Mouse (Mus musculus) lung, postnatal 0 days (tissue): ENCODE measurements around the gene Map3k14. TPM values are rescaled to one million over a fixed set of nuclear protein-coding genes. Genes with fewer than 3 reads are reported as not detected.
"Not testable (repeated sequence)": the region's sequence is repeated elsewhere in the genome, so short reads cannot be mapped to it uniquely, and the experiment has no call there.

Experiments used
- ATAC-seq: fragments of 200-750 bp; cut with Nextera tagmentation; 2 replicates; pipeline ENCODE4 v1.8.0; 2017; ENCODE audit warnings: moderate library complexity
- DNase-seq: peaks from one replicate; pipeline ENCODE4 v3.0.0-alpha.2; 2016; ENCODE audit warnings: low spot score
- H3K27ac ChIP-seq: fragments of 300-500 bp; sonication (generic); 2 replicates; pipeline ENCODE4 v1.5.1; 2014; ENCODE audit warnings: antibody characterized with exemption, mild to moderate bottlenecking, low read length, mixed read lengths
- H3K27me3 ChIP-seq: fragments of 300-500 bp; sonication (generic); replicated peaks from 2 replicates; pipeline ENCODE4 v1.6.1; 2014; ENCODE audit warnings: low read length, mixed read lengths; ENCODE audit not compliant: insufficient read depth
- H3K36me3 ChIP-seq: fragments of 300-500 bp; sonication (generic); 2 replicates; pipeline ENCODE4 v1.6.1; 2014; ENCODE audit warnings: low read length, mixed read lengths; ENCODE audit not compliant: insufficient read depth
- H3K4me1 ChIP-seq: fragments of 300-500 bp; sonication (generic); 2 replicates; pipeline ENCODE4 v1.6.1; 2014; ENCODE audit warnings: antibody characterized with exemption, low read depth, low read length, mixed read lengths; ENCODE audit not compliant: insufficient read depth
- H3K4me2 ChIP-seq: fragments of 300-500 bp; sonication (generic); replicated peaks from 2 replicates; pipeline ENCODE4 v1.6.1; 2014; ENCODE audit warnings: low read depth, mild to moderate bottlenecking, low read length, moderate library complexity, mixed read lengths
- H3K4me3 ChIP-seq: fragments of 300-500 bp; sonication (generic); 2 replicates; pipeline ENCODE4 v1.5.1; 2014; ENCODE audit warnings: low read depth, low read length
- H3K9ac ChIP-seq: fragments of 300-500 bp; sonication (generic); replicated peaks from 2 replicates; pipeline ENCODE4 v1.6.1; 2014; ENCODE audit warnings: low read depth, mild to moderate bottlenecking
- H3K9me3 ChIP-seq: fragments of 300-500 bp; sonication (generic); 2 replicates; pipeline ENCODE4 v1.6.1; 2016; ENCODE audit warnings: low read length, mixed read lengths
- CTCF ChIP-seq: IDR thresholded peaks from 2 replicates; pipeline ENCODE4 v1.5.1; 2016; ENCODE audit warnings: antibody characterized with exemption, mild to moderate bottlenecking
- EP300 ChIP-seq: IDR thresholded peaks from 2 replicates; pipeline ENCODE4 v1.6.1; 2016; ENCODE audit warnings: antibody characterized with exemption, mild to moderate bottlenecking, control low read depth
- WGBS: fragments of 180-500 bp; shearing (Covaris S2); extraction: QIAGEN DNeasy Blood & Tissue Kit; methylation state at CpG from one replicate; pipeline ENCODE4 v1.1.7; 2014; 5-methylcytosine and 5-hydroxymethylcytosine counted together
- polyA plus RNA-seq: library from polyadenylated mRNA; unstranded; fragments of >200 nt; fragmentation: Nextera tagmentation; extraction: Ambion mirVana; gene quantifications from 2 replicates; pipeline ENCODE4 v1.2.1, GENCODE M21; 2015

Gene Map3k14
- polyA plus RNA-seq, 1 experiment from 2014 or later: 2.6 TPM

- no peaks in the 10 kb centered on the region for H3K4me1 ChIP-seq
- H3K4me2 ChIP-seq: no peak overlapping the region
- H3K9me3 ChIP-seq: no peaks in the 10 kb centered on the region
- H3K36me3 ChIP-seq: peaks cover 27% of the 10 kb centered on the region
- ATAC-seq (no peak), DNase-seq (no peak)
- no peaks in the 10 kb centered on the region for H3K27me3 ChIP-seq
- TF ChIP-seq CTCF (no peak), EP300 (no peak)
- no peak overlapping the region for H3K27ac ChIP-seq
- H3K4me3 ChIP-seq: no peak overlapping the region
- WGBS: 70% methylated on average over 18 of the region's 18 CpGs
- H3K9ac ChIP-seq: no peak overlapping the region
These were observed 43.3 kb downstream of the Map3k14 start for GRCm38 (mm10) chr11:103223951-103224456.

GRCm38 (mm10) chr11:103223444-103223843 lies 43.8 kb downstream of the Map3k14 start:
- DNase-seq (no peak), ATAC-seq (peak; percentile 34)
- 0 out of 2 replicates have a peak, but pooled peaks cover 3% of the 10 kb centered on the region for H3K27me3 ChIP-seq
- no peak overlapping the region for H3K27ac ChIP-seq
- no peak overlapping the region for H3K4me2 ChIP-seq
- peaks cover 24% of the 10 kb centered on the region for H3K36me3 ChIP-seq
- H3K9ac ChIP-seq: no peak overlapping the region
- no peaks in the 10 kb centered on the region for H3K9me3 ChIP-seq
- whole genome bisulfite sequencing: 73% methylated on average over 10 of the region's 10 CpGs
- H3K4me1 ChIP-seq: peaks cover under 1% of the 10 kb centered on the region; the same call in 1 of the 2 replicates
- H3K4me3 ChIP-seq: no peak overlapping the region
- TF ChIP-seq CTCF (no peak), EP300 (no peak)

GRCm38 (mm10) chr11:103222718-103223117 lies 44.6 kb downstream of the Map3k14 start:
- H3K4me2 ChIP-seq, H3K4me3 ChIP-seq, H3K4me1 ChIP-seq, DNase-seq, H3K27ac ChIP-seq, H3K27me3 ChIP-seq, H3K9me3 ChIP-seq, ATAC-seq, H3K9ac ChIP-seq: not testable (repeated sequence)
- 90% methylated on average over 4 of the region's 4 CpGs for WGBS
- H3K36me3 ChIP-seq: peaks cover 24% of the 10 kb centered on the region

GRCm38 (mm10) chr11:103221437-103221836 lies 45.8 kb downstream of the Map3k14 start:
- ATAC-seq: no peak
- WGBS: 91% methylated on average over 6 of the region's 6 CpGs

GRCm38 (mm10) chr11:103219995-103220394 lies 47.3 kb downstream of the Map3k14 start:
- Histone ChIP-seq H3K4me2 (no peak overlapping the region), H3K27me3 (0 out of 2 replicates have a peak, but pooled peaks cover 3% of the 10 kb centered on the region), H3K9ac (no peak overlapping the region), H3K27ac (no peak overlapping the region), H3K4me1 (peaks cover 5% of the 10 kb centered on the region; the same call in 1 of the 2 replicates), H3K9me3 (no peaks in the 10 kb centered on the region), H3K36me3 (peaks cover 15% of the 10 kb centered on the region), H3K4me3 (no peak overlapping the region)
- WGBS: 83% methylated on average over 4 of the region's 4 CpGs
- TF ChIP-seq CTCF (no peak), EP300 (no peak)
- no peak for DNase-seq
- no peak for ATAC-seq

More at GRCm38 (mm10) chr11:103221437-103221836, 45.8 kb downstream of the Map3k14 start:
- no peak overlapping the region for H3K27ac ChIP-seq
- 0 out of 2 replicates have a peak, but pooled peaks cover 3% of the 10 kb centered on the region for H3K27me3 ChIP-seq
- H3K36me3 ChIP-seq: peaks cover 19% of the 10 kb centered on the region
- no peak for DNase-seq
- no peak for TF ChIP-seq CTCF
- TF ChIP-seq EP300: no peak
- H3K4me2 ChIP-seq: no peak overlapping the region
- peaks cover 5% of the 10 kb centered on the region; the same call in 1 of the 2 replicates for H3K4me1 ChIP-seq
- H3K4me3 ChIP-seq: no peak overlapping the region
- H3K9ac ChIP-seq: no peak overlapping the region
- H3K9me3 ChIP-seq: no peaks in the 10 kb centered on the region

GRCm38 (mm10) chr11:103219259-103219658 lies 48.0 kb downstream of the Map3k14 start:
- Histone ChIP-seq H3K27me3 (0 out of 2 replicates have a peak, but pooled peaks cover 3% of the 10 kb centered on the region), H3K4me3 (no peak overlapping the region), H3K27ac (no peak overlapping the region), H3K9ac (no peak overlapping the region), H3K36me3 (peaks cover 8% of the 10 kb centered on the region), H3K9me3 (no peaks in the 10 kb centered on the region), H3K4me2 (no peak overlapping the region), H3K4me1 (peaks cover 5% of the 10 kb centered on the region; the same call in 1 of the 2 replicates)
- no peak for TF ChIP-seq CTCF
- DNase-seq (no peak), ATAC-seq (no peak)
- WGBS: 82% methylated on average over 5 of the region's 5 CpGs
